Mouse (Mus musculus) hematopoietic stem cell, adult 5-6 weeks (primary cell): ENCODE results near the gene Ufsp2. TPM values are rescaled to one million over a fixed set of nuclear protein-coding genes. Genes with fewer than 3 reads are reported as not detected.

Source experiments
- ATAC-seq, 2 experiments: fragments of 125-278 bp in 1 of 2; replicated peaks in 1 of 2; 2 replicates each; pipeline ENCODE4 v1.8.0; 2016 to 2017; ENCODE audit warnings: inconsistent platforms in 2 of 2, mild to moderate bottlenecking in 2 of 2, moderate number of reproducible peaks in 2 of 2, low read depth in 1 of 2, moderate TSS enrichment in 1 of 2; ENCODE audit not compliant: low FRiP score in 2 of 2, poor library complexity in 2 of 2, severe bottlenecking in 2 of 2, insufficient read depth in 1 of 2, low TSS enrichment in 1 of 2
- total RNA-seq: library from RNA; stranded (forward); fragments of 172-1452, 232-1000 nt; gene quantifications from 2 replicates; pipeline ENCODE4 v1.2.3, GENCODE M21; 2017

The Ufsp2 gene
- total RNA-seq, 1 experiment from 2014 or later: 86.3 TPM

- ATAC-seq: no peak
Observed at GRCm38 (mm10) chr8:46005596-46005995, 30.3 kb downstream of the Ufsp2 start, which contains the start of gene Ankrd37. Gene Ankrd37, minus strand, starts transcription at chr8:46005707.

- ATAC-seq: no peak
Observed at GRCm38 (mm10) chr8:46007050-46007672, 31.8 kb downstream of the Ufsp2 start.

DNA sequence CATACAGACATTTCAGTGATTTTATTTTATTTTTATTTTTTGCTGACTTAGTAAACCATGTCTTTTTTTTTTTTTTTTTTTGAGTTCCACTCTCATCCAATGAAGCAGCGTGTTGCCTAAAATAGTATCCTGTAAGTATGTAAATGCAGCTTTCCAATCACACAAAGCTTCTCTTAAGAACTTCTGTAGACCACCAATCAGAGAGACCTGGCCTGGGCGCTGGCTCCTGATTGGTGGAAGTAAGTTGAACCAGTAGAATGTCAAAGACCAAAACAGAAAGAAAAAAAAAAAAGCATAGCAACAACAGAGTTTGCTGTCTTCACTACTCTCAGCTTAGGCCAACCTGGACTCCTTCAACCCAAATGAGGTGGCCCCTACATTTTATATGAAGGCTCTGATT lies 35.0 kb downstream of the Ufsp2 start:
- ATAC-seq: no peak

GRCm38 (mm10) chr8:46010746-46011680 lies 35.7 kb downstream of the Ufsp2 start:
- no peak for ATAC-seq

- ATAC-seq: no peak
Observed at GRCm38 (mm10) chr8:46022203-46022602, 46.9 kb downstream of the Ufsp2 start.

DNA sequence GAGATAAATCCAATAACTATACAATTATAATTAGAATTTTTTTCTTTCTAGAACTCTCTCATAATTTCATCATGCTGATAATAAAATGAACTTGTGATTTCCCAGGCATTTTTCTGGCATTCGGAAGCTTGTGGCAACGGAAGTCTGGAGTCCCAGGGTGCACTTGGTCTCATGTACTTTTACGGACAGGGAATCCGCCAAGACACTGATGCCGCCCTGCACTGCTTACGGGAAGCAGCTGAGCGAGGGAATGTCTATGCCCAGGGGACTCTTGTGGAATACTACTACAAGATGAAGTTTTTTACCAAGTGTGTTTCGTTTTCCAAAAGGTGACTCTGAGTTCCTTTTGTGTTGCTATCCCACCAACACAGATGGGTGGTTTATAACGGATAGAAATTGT lies 47.4 kb downstream of the Ufsp2 start:
- ATAC-seq: no peak

DNA sequence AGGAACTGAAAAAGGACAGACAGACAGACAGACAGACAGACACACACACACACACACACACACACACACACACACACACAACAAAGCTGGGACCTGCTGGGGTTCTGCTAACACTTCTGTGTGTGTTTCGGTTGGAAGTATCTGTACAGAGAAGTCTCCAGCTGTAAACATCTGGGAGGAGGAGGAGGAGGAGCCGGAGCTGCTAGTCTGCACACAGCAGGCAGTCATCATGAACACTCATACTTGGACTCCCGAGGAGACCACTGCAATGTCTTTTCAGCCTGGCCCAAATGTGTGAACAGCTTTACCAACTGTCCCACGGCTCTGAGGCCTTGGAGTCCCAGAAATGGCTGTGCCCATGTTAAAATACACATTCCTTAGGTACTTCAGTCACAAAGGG lies 49.1 kb downstream of the Ufsp2 start:
- ATAC-seq: no peak

DNA sequence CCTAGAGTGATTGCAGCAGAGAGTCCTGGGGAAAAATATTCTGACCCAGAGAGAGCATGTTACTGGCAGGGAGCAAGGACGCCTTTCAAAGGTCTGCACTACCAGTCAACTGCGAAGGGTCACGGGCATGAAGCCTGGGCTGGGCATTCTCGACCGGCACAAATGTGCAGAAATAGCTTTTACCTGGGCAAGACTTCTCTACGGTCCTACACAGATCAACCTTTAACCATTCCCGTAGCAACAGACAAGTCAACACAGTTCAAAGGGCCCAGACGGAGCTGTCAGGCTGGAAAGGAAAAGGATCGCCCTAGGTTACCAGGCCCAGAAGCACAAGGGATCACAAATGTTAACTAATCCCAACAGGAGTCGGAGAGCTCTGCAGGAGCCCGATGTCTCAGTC lies 60.9 kb downstream of the Ufsp2 start:
- ATAC-seq: no peak

- no peak for ATAC-seq
Observed at GRCm38 (mm10) chr8:46039666-46040065, 64.3 kb downstream of the Ufsp2 start.

DNA sequence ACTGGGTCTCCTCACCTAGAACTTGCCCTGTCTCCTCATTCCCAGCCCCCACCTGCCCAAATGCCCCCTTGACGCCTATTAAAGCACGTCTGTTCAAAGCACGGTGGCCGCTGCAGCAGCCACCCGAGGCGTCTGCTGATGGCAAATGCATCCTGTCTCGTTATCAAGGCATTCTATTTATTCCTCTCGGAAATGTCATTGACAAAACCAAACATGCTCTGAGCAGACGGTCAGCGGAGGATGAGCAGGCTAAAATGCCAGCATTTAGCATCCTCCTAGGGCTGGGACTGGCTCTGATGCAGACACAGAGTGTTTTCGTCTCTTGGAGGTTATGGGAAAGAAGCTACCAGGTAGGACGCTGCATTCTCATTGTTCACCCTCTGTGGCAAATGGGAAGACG lies 64.9 kb downstream of the Ufsp2 start:
- ATAC-seq: no peak

Other genes starting within 250 kb of the Ufsp2 start
- not detected in 2 replicates for gene Pdlim3, start 90.1 kb upstream of the Ufsp2 start, total RNA-seq
- gene Ccdc110, start 40.9 kb upstream of the Ufsp2 start, total RNA-seq: not detected in 2 replicates
- gene 1700029J07Rik, start 276 bp upstream of the Ufsp2 start, total RNA-seq: 6.1 and 6.2 TPM in 2 replicates
- 0.10 TPM in 1 of 2 replicates, not detected in the other for gene Lrp2bp, start 23.8 kb downstream of the Ufsp2 start, total RNA-seq
- gene Ankrd37, start 30.2 kb downstream of the Ufsp2 start, total RNA-seq: 8.0 and 9.0 TPM in 2 replicates
- 51.7 and 54.8 TPM in 2 replicates for gene Cfap97, start 176.2 kb downstream of the Ufsp2 start, total RNA-seq
- gene Snx25, start 176.6 kb downstream of the Ufsp2 start, total RNA-seq: 12.3 and 17.5 TPM in 2 replicates
- 184 and 193 TPM in 2 replicates for gene Slc25a4, start 235.8 kb downstream of the Ufsp2 start, total RNA-seq